Mouse (Mus musculus) C2C12 (cell line): ENCODE results near the gene Pcbp3.

Experiments
- CEBPB ChIP-seq: IDR thresholded peaks from one replicate; pipeline ENCODE4 v1.6.1; 2011; ENCODE audit warnings: low read depth, mild to moderate bottlenecking, control low read depth, moderate library complexity
- CTCF ChIP-seq: IDR thresholded peaks from one replicate; pipeline ENCODE4 v1.5.1; 2011; ENCODE audit not compliant: control insufficient read depth, insufficient read depth, insufficient read length
- MYOD1 ChIP-seq: IDR thresholded peaks from one replicate; pipeline ENCODE4 v1.6.1; 2011; ENCODE audit warnings: low read depth; ENCODE audit not compliant: control insufficient read depth, insufficient read length
- MYOG ChIP-seq: IDR thresholded peaks from one replicate; pipeline ENCODE4 v1.6.1; 2011; ENCODE audit not compliant: control insufficient read depth, insufficient read length; ENCODE audit errors: extremely low read depth
- USF1 ChIP-seq: IDR thresholded peaks from one replicate; pipeline ENCODE4 v1.6.1; 2011; ENCODE audit warnings: low read depth, mild to moderate bottlenecking, control low read depth, moderate library complexity

GRCm38 (mm10) chr10:76905935-76906341 is 55.7 kb downstream of the Pcbp3 start:
- TF ChIP-seq CTCF (no peak), CEBPB (no peak), MYOG (no peak), MYOD1 (no peak), USF1 (no peak)
